Mouse (Mus musculus) frontal cortex, postnatal 36 days (tissue): ENCODE results near the gene Ptprg.

Source experiments
- DNase-seq, 2 experiments: peaks; one replicate each; pipeline ENCODE4 v3.0.0; 2022; ENCODE audit warnings: low spot score in 2 of 2

The Ptprg gene

GRCm38 (mm10) chr14:12086167-12086566 lies 532.8 kb downstream of the Ptprg start:
- no peak for DNase-seq

- DNase-seq, result no peak
Observed at GRCm38 (mm10) chr14:12089954-12090353, 536.6 kb downstream of the Ptprg start.

- DNase-seq, result no peak
Observed at GRCm38 (mm10) chr14:12091730-12092129, 538.4 kb downstream of the Ptprg start.

DNA sequence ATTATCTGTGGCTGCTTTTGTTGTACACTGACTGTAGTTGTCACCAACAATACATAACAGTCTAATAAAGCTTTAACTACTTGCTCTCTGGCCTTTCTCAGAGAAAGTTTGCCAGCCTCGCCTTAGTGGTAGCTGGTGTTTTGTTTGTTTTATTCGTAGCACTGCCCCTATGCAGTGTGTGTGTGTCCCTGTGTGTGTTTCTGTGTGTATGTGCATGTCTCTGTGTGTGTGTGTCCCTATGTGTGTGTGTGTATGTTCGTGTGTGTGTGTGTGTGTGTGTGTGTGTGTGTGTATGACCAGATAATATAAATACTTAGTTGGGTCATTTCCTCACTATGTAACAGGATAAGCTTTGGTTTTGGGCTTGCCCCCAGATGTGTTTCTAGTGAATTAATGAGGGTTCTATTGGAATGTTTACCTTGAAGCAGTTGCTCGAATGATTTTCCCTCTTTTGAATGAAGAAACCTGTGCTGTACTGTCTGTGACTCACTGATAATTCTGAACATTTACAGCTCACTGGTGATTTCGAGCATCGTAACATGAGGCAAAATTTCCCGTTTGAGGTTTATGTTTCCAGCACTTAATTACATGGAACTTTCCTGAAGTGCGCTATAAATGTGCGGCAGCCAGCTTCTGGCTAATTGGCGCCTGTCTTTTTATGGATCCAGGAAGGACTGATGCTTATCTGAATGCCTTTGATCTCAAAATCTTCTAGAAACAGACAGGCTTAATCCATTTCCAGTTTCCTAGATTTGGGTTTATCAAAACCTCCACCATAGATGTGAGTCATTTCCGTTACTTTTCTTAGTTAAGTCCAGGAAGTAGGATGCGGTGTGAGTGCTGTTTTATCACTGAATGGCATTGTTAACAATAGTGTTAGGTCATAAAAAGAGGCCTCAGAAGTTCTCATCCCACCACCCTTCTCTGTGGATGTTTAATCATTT lies 546.3 kb downstream of the Ptprg start:
- DNase-seq, result no peak

DNA sequence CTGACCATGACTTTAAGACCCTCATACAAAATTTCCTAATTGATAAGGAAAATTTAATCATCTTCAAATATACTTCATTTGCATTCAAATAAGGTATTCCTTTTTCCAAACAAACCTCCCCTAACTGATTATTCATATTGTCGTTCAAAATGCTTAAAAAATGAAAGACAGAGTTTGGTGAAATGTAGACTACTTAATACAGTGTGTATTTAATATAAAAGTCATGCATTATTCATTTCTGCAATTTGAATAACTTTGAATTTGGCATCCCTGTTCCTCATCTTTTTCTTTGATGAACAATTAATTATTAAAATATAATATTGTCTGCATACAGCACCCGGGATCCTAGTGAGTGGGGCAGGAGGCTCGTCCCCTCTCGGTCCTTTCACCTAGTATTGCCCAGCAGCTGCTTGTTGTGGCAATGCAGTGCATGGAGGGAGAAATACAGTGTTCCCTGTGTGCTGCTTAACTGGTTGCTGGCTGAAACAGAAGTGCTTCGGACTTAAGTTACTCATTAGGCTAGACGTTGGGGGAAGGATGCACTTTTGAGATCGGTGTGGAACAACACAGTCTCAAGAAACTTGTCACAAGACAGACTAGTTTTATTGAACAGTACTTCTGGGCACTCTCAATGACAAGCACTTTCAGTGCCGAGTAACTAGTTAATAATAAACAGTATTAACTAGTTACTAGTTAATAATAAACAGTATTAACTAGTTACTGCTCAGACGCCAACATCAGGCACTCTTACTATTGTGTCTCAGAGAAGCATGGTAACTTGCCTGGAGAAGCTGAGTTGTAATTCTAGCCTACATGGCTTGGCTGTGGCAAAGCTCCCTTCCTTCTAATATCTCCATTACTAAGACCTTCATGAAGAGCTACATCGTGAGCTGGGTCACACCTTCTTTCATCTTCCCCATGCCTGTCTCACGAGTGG lies 549.3 kb downstream of the Ptprg start:
- no peak for DNase-seq

- no peak for DNase-seq
Observed at GRCm38 (mm10) chr14:12104297-12105155, 551.2 kb downstream of the Ptprg start.

GRCm38 (mm10) chr14:12105156-12105430 lies 551.8 kb downstream of the Ptprg start:
- DNase-seq, result no peak

DNA sequence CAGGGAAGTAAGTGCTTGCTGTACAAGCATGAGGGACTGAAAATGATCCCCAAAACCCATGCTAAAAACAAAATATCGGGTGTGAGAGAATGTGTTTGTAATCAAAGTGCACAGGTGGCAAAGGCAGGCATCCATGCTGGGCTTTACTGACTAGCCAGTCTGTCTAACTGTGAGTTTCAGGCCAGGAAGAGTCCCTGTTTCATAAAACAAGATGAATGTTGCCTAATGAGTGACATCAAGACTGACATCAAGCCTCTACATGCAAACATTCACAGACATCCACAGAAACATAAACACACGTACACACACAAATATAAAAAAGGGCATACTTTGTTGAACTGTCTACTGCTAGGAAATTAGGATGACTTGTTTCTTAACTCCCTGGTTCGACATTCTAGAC lies 552.3 kb downstream of the Ptprg start:
- DNase-seq, result no peak

- DNase-seq, result no peak
Observed at GRCm38 (mm10) chr14:12107459-12107858, 554.1 kb downstream of the Ptprg start.

GRCm38 (mm10) chr14:12107991-12108390 lies 554.7 kb downstream of the Ptprg start:
- no peak for DNase-seq

DNA sequence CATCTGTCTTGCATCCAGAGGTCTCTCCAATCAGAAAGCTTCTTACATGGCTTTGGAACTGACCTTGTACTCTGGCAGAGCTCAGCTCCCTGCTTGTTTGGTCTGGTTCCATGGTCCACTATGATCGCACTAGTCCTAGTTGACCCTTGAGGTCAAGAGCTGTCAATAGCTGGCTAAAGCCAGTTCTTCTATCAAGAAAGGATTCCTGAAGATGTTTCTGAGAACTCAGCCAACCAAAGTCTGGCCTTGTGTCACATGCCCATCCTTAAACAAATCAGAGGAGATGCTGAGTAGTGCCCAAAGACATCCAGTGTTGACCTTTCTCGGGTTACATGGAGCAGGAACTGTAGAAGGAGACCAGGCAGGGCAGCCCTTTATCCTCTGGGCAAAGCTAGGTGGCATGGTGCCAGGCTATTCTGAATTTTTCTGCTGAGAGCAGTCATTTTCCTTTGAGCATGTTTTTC lies 559.2 kb downstream of the Ptprg start:
- no peak for DNase-seq

GRCm38 (mm10) chr14:12113326-12113725 lies 560.0 kb downstream of the Ptprg start:
- no peak for DNase-seq

GRCm38 (mm10) chr14:12114016-12114415 lies 560.7 kb downstream of the Ptprg start:
- no peak for DNase-seq

DNA sequence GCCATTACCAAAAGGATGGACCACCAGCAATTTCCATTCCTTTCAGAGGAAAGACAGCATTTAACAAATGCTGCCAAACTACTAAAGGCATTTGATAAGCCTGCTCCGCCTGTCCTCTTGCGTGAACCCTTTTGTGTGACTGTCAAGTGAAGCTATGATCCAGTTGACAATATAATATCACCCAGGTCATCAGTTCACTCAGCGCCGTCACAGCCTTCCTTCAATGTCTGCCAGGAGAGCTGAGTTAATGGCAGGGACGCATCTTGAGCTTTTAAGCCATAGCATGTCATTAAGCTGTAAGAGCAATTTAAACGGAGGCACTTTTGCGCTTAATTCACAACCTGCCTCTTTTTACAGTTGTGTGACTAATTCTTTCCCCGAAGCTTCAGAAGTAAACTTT lies 565.9 kb downstream of the Ptprg start:
- no peak for DNase-seq

DNA sequence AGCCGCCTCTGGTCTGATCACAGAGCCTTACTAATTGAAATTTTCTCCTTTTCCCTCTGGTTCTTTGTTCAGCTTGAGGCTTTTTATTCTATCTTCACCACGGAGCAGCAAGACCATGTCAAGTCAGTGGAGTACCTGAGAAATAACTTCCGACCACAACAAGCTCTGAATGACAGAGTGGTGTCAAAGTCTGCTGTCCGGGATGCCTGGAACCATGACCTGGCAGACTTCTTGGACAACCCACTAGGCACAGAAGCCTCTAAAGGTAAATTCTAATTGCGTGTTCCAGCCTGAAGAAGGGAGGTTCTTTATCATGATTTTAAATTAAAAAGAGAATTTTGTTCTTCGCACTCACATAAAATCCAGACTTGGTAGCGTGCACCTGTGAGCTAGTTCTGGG lies 568.6 kb downstream of the Ptprg start:
- no peak for DNase-seq

DNA sequence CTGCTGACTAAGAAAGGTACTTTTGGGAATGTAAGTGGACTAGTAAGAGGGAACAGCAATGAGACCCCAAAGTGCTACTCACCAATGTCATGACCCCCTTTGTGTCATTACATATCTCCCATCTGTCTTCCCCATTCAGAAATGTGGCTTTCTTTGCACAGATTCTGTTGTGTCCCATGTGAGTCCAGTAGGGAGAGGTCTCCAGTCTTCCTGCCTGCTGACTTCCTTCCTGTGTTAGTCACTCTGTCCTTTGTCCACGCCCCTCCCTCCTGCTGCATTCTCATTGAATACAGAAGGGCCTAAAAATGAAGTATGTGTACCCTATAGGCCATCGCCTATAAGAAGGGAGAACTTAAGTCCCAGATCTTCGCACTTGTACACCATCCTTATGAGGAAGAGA lies 571.4 kb downstream of the Ptprg start:
- no peak for DNase-seq

GRCm38 (mm10) chr14:12127951-12128350 lies 574.6 kb downstream of the Ptprg start:
- DNase-seq, result no peak

DNA sequence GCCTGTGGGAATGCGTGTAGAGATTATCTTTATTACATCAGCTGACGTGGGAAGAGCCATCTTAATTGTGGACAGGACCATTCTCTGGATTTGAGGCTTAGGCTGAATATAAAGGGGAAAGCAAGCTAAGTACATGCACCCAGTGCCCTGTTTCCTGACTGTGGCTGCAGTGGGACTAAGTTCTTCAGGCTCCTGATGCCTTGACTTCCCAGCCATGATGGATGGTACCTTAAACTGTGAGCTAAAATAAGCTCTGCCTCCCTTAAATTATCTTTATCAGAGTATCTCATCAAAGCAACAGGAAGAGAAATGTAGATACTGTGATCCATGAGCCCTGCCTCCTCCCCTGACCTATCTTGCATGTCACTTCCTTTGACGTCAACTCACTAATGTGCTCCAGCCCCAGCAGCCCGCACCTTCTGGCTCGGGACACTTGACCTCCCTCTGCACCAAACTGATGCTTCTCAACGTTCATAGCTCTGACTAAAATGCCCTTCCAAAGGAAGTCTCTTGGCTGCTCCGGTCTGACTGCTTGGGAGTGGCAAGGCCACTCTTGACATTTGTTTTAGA lies 578.8 kb downstream of the Ptprg start:
- no peak for DNase-seq

- DNase-seq, result no peak
Observed at GRCm38 (mm10) chr14:12133163-12133562, 579.8 kb downstream of the Ptprg start.

GRCm38 (mm10) chr14:12134504-12134903 lies 581.2 kb downstream of the Ptprg start:
- DNase-seq, result no peak

GRCm38 (mm10) chr14:12136536-12136935 lies 583.2 kb downstream of the Ptprg start:
- no peak for DNase-seq
